9 mouse cellular contexts compared by ENCODE assay signal in genomic region chr12:71778137-71778536, GRCm38 (mm10). TPM values are rescaled to one million over a fixed set of nuclear protein-coding genes. Genes with fewer than 3 reads are reported as not detected.
DNase-seq lines count a peak whose midpoint lies in the region; ATAC-seq and TF ChIP-seq lines count a peak whose summit lies in the region.
"Had no signal": no experiment of that assay in that cellular context is flagged by ENCODE, and none has a peak within 500 bp of the region (broad histone marks: within the 10 kb centered on the region; RNA-seq: fewer than 3 reads in every experiment).

No protein-coding gene starts in this region.

- H3K36me3 ChIP-seq in kidney, embryonic 16.5 days (ENCODE audit: insufficient read depth, low read length) = no peaks in the 10 kb centered on the region
- H3K36me3 ChIP-seq in forebrain, embryonic 15.5 days = no peaks in the 10 kb centered on the region
- H3K36me3 ChIP-seq in hindbrain, embryonic 15.5 days = no peaks in the 10 kb centered on the region
- H3K36me3 ChIP-seq in limb, embryonic 14.5 days (ENCODE audit: control insufficient read depth, insufficient read depth, low read length) = no peaks in the 10 kb centered on the region
- H3K36me3 ChIP-seq: G1E had no signal

- H3K4me1 ChIP-seq in kidney, embryonic 16.5 days (ENCODE audit: insufficient read depth, low read length) = peaks cover 34% of the 10 kb centered on the region
- no peaks in the 10 kb centered on the region for H3K4me1 ChIP-seq in forebrain, embryonic 15.5 days
- peaks cover 12% of the 10 kb centered on the region for H3K4me1 ChIP-seq in hindbrain, embryonic 15.5 days (replicated peaks)
- H3K4me1 ChIP-seq in limb, embryonic 14.5 days (ENCODE audit: control insufficient read depth, insufficient read depth, low read length) = peaks cover 10% of the 10 kb centered on the region

- 34% methylated on average over 14 of the region's 14 CpGs for WGBS in kidney, embryonic 16.5 days
- WGBS in forebrain, embryonic 15.5 days = 42% methylated on average over 14 of the region's 14 CpGs
- 19% methylated on average over 14 of the region's 14 CpGs for WGBS in hindbrain, embryonic 15.5 days
- WGBS in limb, embryonic 14.5 days = 27% methylated on average over 14 of the region's 14 CpGs

- TF ChIP-seq POLR2A in limb, embryonic 14.5 days (IDR thresholded peaks at IDR 0.05; ENCODE audit: borderline replicate concordance, extremely low read depth, insufficient read depth, insufficient read length) = no peak

- no peaks in the 10 kb centered on the region for H3K27me3 ChIP-seq in kidney, embryonic 16.5 days (ENCODE audit: insufficient read depth, low read length)
- H3K27me3 ChIP-seq in forebrain, embryonic 15.5 days = no peaks in the 10 kb centered on the region
- no peaks in the 10 kb centered on the region for H3K27me3 ChIP-seq in hindbrain, embryonic 15.5 days
- no peaks in the 10 kb centered on the region for H3K27me3 ChIP-seq in limb, embryonic 14.5 days (ENCODE audit: control insufficient read depth, insufficient read depth, low read length)

- H3K4me2 ChIP-seq in kidney, embryonic 16.5 days (replicated peaks; ENCODE audit: low read depth, low read length) = peak overlapping the region; percentile 36
- peak overlapping the region; percentile 12 for H3K4me2 ChIP-seq in forebrain, embryonic 15.5 days (replicated peaks)
- peak overlapping the region; percentile 56 for H3K4me2 ChIP-seq in hindbrain, embryonic 15.5 days
- peak overlapping the region; percentile 20 for H3K4me2 ChIP-seq in limb, embryonic 14.5 days (replicated peaks; ENCODE audit: low read depth, low read length, severe bottlenecking)

- no peaks in the 10 kb centered on the region for H3K9me3 ChIP-seq in kidney, embryonic 16.5 days (ENCODE audit: low read length)
- H3K9me3 ChIP-seq in forebrain, embryonic 15.5 days = no peaks in the 10 kb centered on the region
- no peaks in the 10 kb centered on the region for H3K9me3 ChIP-seq in hindbrain, embryonic 15.5 days
- H3K9me3 ChIP-seq in limb, embryonic 14.5 days (ENCODE audit: control insufficient read depth, low read length) = no peaks in the 10 kb centered on the region
- H3K9me3 ChIP-seq: G1E had no signal

- H3K9ac ChIP-seq in kidney, embryonic 16.5 days (replicated peaks; ENCODE audit: low read length) = no peak overlapping the region
- no peak overlapping the region for H3K9ac ChIP-seq in forebrain, embryonic 15.5 days (replicated peaks)
- H3K9ac ChIP-seq in hindbrain, embryonic 15.5 days = no peak overlapping the region
- H3K9ac ChIP-seq in limb, embryonic 14.5 days (ENCODE audit: low read depth, low read length, severe bottlenecking) = no peak overlapping the region

- H3K27ac ChIP-seq in kidney, embryonic 16.5 days (ENCODE audit: low read length) = no peak overlapping the region
- H3K27ac ChIP-seq in forebrain, embryonic 15.5 days (replicated peaks) = no peak overlapping the region
- H3K27ac ChIP-seq in hindbrain, embryonic 15.5 days (replicated peaks) = no peak overlapping the region
- no peak overlapping the region for H3K27ac ChIP-seq in limb, embryonic 14.5 days (replicated peaks; ENCODE audit: low read depth, low read length)

- ATAC-seq in kidney, embryonic 16.5 days (ENCODE audit: low FRiP score, low TSS enrichment) = peak; percentile 58
- ATAC-seq in forebrain, embryonic 15.5 days (replicated peaks) = peak; percentile 35; the same call in 1 of the 2 replicates
- ATAC-seq in hindbrain, embryonic 15.5 days (ENCODE audit: low FRiP score, low read depth) = peak; percentile 54; the same call in 1 of the 2 replicates
- no peak for ATAC-seq in limb, embryonic 14.5 days (ENCODE audit: low FRiP score, low read depth)

- no peak overlapping the region for H3K4me3 ChIP-seq in kidney, embryonic 16.5 days (ENCODE audit: low read length)
- H3K4me3 ChIP-seq in forebrain, embryonic 15.5 days = 0 out of 2 replicates have a peak overlapping the region, but pooled peaks have one; percentile 1
- H3K4me3 ChIP-seq in hindbrain, embryonic 15.5 days = peak overlapping the region; percentile 23
- H3K4me3 ChIP-seq in limb, embryonic 14.5 days (replicated peaks; ENCODE audit: low read length) = no peak overlapping the region

- DNase-seq in kidney, adult 18-20 months = no peak
- no peak for DNase-seq in limb, embryonic 14.5 days (ENCODE audit: low spot score)
- DNase-seq in retina, embryonic 14.5 days (ENCODE audit: low spot score) = peak; percentile 71
- no peak for DNase-seq in adrenal gland, postnatal 4 days (ENCODE audit: low spot score in 2 of 2)
- DNase-seq in urinary bladder, postnatal 36 days (ENCODE audit: low spot score in 2 of 2) = no peak

RNA-seq across cellular contexts. Expression of gene Daam1, which starts 52.7 kb away (rescaled TPM):
- polyA plus RNA-seq in kidney, embryonic 16.5 days (2015; fragmentation: Nextera tagmentation; extraction: Ambion mirVana) = 8.6 and 10.0 TPM in 2 replicates
- polyA plus RNA-seq in forebrain, embryonic 15.5 days (2015; fragmentation: Nextera tagmentation; extraction: Ambion mirVana) = 23.7 and 25.6 TPM in 2 replicates
- polyA plus RNA-seq in hindbrain, embryonic 15.5 days (2015; fragmentation: Nextera tagmentation; extraction: Ambion mirVana) = 26.4 and 26.5 TPM in 2 replicates
- polyA plus RNA-seq in limb, embryonic 14.5 days (2012; rRNA removed) = 9.3 and 10.7 TPM in 2 replicates
- polyA plus RNA-seq in limb, embryonic 14.5 days (2014; fragmentation: Nextera tagmentation; extraction: Ambion mirVana) = 11.3 and 11.8 TPM in 2 replicates
- total RNA-seq in adrenal gland, postnatal 4 days (2021) = 10 to 100 TPM; 30.5 to 31.4 TPM

Comparison
In these comparisons a context has a peak if more than half of its experiments do, and no peak if none do; other contexts are left out.
1. H3K4me3 ChIP-seq: peak in forebrain, embryonic 15.5 days (single experiment) and hindbrain, embryonic 15.5 days (single experiment); none in kidney, embryonic 16.5 days (single experiment) and limb, embryonic 14.5 days (single experiment).
2. Peak in every context shown above with its lines, with median percentiles within 50 percentile points of each other: H3K4me2 ChIP-seq.